Mouse (Mus musculus): ENCODE results near the gene Trim46.

DNA sequence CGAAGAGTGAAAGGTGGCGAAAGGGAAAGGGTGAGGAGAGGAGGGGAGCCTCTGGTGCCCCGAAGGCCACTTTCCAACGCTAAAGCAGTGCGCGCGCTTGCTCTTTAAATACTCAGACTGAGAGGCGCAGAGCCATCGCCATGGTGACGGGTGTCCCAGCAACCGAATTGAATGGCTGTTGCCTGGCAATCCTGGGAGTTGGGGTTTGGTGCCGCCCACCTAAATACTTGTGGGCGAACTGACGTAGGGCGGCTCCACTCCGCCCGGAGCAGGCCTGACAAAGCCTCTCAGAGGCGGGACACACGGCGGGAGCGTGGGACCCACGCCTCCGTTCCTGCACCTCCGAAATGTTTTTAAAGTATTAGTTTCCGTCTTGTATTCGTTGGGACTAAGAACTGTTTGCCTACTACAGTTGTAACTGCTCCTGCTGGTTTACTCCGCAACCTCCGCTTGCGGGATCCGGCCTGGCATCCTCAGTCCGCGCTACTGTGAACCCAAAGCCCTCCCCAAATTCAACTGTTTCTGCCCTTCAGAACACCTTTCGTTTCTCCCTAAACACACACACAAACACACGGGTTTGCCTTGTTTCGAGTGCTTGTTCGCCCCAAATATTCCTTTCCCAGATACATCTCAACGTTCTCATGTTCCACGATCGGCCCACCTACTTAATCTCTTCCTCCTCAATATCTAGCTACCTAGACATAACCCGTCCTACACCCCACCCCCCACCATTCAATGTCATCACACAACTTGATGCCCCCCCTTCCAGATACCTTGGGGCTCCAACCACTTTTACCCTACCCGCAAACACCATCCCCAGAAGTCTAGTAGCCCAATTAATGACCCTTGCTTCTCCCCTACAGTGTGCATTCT is 18.6 kb downstream of the Trim46 start:
- no peak for TF ChIP-seq CTCF (IDR thresholded peaks at IDR 0.05; ENCODE audit: low read depth, low read length)
- no peak for TF ChIP-seq POLR2A (IDR thresholded peaks at IDR 0.05; ENCODE audit: extremely low read depth, insufficient read depth, low read length)

All from liver, adult 2 months (tissue).